Mouse (Mus musculus): ENCODE data around the gene Pdk2.
A peak's percentile ranks its signal among the peaks of the same experiment; 100 is the strongest.

Pdk2 gene

GRCm38 (mm10) chr11:95004136-95004936, 36.8 kb downstream of the Pdk2 start:
- no peak for DNase-seq (ENCODE audit: extremely low read depth, low read depth, low spot score)

- no peak for DNase-seq (ENCODE audit: extremely low read depth, low read depth, low spot score)
These were observed 38.4 kb downstream of the Pdk2 start for GRCm38 (mm10) chr11:95002705-95003104.

DNA sequence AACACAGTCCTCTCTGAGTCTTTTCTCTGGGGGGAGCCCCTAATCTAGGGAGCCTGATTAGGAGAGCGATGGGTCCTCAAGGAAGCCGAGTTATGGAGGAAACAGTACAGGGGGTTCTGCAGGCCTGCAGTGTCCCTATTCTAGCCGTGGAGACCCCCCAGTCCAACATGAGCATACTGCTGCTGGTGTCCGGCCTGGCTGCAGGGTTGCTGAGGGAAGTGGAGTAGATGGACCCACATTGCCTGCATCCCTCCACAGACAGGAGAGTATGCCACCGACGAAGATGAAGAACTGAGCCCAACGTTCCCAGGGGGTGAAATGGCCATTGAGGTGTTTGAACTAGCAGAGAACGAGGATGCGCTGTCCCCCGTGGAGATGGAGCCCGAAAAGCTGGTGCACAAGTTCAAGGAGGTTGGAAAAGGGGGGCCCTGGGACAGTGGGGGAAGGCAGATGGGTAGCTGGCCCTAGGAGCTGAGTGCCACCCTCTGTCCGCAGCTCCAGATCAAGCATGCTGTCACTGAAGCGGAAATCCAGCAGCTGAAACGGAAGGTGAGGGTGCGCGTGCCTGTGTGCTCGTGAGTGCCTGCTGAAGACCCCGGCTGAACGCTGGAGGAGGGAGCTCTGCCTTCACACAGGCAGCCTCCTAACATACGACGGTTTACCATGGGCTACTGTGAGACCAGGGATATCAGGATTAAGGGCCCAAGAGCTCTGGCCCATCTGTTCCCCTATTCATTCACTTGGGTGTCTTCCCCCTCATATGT, 39.4 kb downstream of the Pdk2 start:
- DNase-seq (ENCODE audit: extremely low read depth, low read depth, low spot score): no peak

DNA sequence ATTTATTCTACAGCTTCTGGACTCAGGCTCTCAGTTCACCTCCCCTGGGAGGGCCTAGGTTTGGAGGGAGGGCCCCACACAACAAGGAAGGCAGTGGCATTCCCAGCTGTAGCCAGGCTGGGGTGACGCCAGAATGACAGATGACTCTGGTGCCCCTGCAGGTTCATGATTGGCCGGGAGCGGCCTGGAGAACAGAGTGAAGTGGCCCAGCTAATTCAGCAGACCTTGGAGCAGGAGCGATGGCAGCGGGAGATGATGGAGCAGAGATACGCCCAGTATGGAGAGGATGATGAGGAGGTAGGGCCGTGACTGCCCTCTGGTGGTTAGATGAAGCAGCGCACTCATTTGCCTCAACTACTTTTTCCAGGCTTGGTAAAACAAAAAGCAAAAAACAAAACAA, 40.1 kb downstream of the Pdk2 start:
- no peak for DNase-seq (ENCODE audit: extremely low read depth, low read depth, low spot score)

DNA sequence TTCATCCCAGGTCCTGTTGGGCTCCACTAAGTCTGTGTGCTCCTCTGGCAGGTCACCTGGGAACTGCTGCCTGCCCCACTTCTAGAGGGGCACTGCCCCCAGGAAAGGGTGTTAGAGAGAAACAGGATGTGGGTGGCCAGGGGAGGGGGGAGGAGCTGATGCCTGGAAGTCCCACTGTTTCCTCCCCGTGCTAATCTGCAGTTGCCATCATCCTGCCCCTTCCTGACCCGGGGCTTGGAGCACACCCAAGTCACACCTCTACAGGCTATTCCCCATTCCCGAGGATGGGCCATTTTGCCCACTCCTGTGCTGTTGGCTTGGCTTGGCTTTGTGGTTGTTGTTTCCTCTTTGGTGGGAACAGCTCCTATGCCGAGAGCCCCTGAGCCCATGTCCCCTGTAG, 40.6 kb downstream of the Pdk2 start:
- DNase-seq (ENCODE audit: extremely low read depth, low read depth, low spot score): no peak

DNA sequence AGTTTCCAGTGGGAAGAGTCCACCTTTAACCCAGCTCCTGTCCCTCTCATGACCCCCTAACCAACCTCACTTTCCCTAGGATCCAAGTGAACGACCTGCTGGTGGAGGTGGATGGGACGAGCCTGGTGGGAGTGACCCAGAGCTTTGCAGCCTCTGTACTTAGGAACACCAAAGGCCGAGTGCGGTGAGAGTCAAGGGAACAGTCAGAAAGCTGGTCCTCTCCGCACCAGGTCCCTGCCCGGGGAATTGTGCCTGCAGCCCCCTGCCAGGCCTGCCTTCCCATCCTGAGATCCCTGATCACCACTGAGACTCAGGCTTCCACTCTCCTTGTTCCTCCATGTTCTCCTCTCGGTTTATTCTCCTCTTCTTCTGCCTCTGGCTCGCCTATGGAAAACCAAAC, 41.0 kb downstream of the Pdk2 start:
- DNase-seq (ENCODE audit: extremely low read depth, low read depth, low spot score): no peak

GRCm38 (mm10) chr11:94998041-94998531, 43.1 kb downstream of the Pdk2 start:
- no peak for DNase-seq (ENCODE audit: extremely low read depth, low read depth, low spot score)

DNA sequence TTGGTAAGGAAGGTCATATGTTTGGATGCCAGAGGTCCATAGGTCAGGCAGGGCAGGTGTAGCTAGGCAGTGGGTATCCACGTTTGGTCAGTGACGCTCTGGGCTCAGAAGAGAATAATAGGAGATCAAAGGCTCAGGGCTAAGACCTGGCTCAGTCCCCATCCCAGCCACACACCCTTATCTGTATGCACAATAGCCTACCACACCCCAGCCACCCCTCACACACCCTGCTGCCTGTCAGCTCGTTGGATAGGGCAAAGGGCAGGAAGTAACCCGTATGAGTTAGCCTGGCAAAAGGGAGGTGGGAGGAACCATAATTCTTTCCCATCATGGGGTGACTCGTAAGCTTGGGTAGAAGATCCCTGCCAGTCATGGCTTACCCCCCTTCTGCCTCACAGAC, 43.6 kb downstream of the Pdk2 start:
- DNase-seq (ENCODE audit: extremely low read depth, low read depth, low spot score): no peak

- no peak for DNase-seq (ENCODE audit: extremely low read depth, low read depth, low spot score)
These were observed 44.2 kb downstream of the Pdk2 start for GRCm38 (mm10) chr11:94996984-94997383.

DNA sequence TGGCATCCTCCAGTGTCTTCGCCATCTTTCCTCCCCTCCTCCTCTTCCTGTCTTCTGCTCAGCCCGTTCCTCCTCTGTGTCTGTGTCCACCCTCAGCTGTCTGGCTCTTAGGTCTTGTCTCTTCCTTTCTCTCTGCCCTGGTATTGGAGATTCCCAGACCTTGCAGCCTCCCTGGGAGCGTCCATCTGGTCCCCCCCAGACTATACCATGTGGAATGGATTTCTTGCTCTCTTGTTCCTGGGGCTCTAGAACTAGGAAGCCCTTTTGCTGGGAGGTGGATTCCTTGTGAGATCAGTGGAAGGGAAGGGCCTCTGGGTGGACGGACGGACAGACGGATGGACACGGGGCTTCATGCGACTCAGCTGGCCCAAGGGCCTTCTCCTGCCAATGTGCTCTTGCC, 45.1 kb downstream of the Pdk2 start:
- DNase-seq (ENCODE audit: extremely low read depth, low read depth, low spot score): no peak

GRCm38 (mm10) chr11:94994947-94995772, 46.0 kb downstream of the Pdk2 start:
- no peak for DNase-seq (ENCODE audit: extremely low read depth, low read depth, low spot score)

- DNase-seq (ENCODE audit: extremely low read depth, low read depth, low spot score): no peak
These were observed 46.8 kb downstream of the Pdk2 start for GRCm38 (mm10) chr11:94994208-94994814.

- DNase-seq (ENCODE audit: extremely low read depth, low read depth, low spot score): peak; percentile 72
These were observed 48.2 kb downstream of the Pdk2 start for GRCm38 (mm10) chr11:94992754-94993606.

DNA sequence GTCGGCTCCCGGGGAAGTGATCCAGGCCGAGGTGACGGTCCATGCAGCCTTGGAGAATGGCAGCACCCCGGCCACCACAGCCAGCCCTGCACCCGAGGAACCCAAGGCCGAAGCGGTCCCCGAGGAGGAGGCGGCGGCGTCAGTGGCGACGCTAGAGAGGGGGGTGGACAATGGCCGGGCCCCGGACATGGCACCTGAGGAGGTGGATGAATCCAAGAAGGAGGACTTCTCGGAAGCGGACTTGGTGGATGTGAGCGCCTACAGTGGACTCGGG, 48.7 kb downstream of the Pdk2 start:
- no peak for DNase-seq (ENCODE audit: extremely low read depth, low read depth, low spot score)

DNA sequence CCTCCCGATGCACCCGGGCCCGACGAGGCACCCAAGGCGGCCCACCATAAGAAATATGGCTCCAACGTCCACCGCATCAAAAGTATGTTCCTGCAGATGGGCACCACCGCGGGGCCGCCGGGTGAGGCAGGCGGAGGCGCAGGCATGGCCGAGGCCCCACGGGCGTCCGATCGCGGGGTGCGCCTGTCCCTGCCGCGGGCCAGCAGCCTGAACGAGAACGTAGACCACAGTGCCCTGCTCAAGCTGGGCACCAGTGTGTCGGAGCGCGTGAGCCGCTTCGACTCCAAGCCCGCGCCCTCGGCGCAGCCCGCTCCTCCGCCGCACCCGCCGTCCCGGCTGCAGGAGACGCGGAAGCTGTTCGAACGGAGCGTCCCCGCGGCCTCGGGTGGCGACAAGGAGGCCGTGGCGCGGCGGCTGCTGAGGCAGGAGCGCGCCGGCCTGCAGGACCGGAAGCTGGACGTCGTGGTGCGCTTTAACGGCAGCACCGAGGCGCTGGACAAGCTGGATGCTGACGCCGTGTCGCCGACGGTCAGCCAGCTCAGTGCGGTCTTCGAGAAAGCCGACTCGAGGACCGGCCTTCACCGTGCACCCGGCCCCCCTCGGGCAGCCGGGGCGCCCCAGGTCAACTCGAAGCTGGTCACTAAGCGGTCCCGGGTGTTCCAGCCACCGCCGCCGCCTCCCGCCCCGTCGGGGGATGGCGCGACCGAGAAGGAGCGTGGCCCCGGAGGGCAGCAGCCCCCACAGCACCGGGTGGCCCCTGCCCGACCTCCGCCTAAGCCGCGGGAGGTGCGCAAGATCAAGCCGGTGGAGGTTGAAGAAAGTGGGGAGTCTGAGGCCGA, 49.3 kb downstream of the Pdk2 start:
- no peak for DNase-seq (ENCODE audit: extremely low read depth, low read depth, low spot score)

GRCm38 (mm10) chr11:94990749-94991577, 50.2 kb downstream of the Pdk2 start, which contains the start of gene Ppp1r9b:
Gene Ppp1r9b (plus strand): TSS chr11:94991035.
- no peak for DNase-seq (ENCODE audit: extremely low read depth, low read depth, low spot score)

DNA sequence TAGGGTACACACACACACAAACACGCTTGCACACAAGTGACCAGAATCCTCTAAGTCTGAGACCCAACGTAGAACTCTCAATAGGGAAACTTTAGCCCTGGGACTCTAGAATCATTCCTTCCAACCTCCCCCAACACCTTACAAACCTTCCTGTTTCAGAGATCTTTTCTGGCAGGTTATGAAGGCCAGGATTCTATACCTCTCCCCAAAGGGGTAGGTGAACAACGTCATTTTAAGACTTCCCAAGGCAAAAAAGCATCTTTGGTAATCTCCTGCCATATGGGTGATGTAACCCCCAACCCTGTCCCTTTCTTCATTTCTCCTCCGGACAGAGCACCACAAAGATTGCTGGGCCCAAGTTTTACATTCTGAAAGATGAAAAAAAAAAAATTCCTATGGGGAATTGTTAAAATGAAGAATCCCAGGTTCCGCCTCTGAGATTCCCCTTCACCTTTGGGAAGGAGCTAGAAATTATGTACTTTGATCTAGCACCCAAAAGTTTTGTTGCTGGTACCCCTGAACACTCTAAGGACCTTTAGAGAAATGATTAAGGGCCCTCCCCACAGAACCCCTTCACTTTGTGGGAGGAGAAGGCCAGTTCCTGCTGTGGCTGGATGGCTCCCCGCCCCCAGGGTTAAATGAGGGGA, 50.9 kb downstream of the Pdk2 start:
- DNase-seq (ENCODE audit: extremely low read depth, low read depth, low spot score): no peak

- DNase-seq (ENCODE audit: extremely low read depth, low read depth, low spot score): no peak
These were observed 51.6 kb downstream of the Pdk2 start for GRCm38 (mm10) chr11:94989562-94990017.

Measured in fat pad, adult 2 months (tissue).